Mouse (Mus musculus) heart, adult 2 months (tissue): ENCODE measurements around the gene Hist2h3b.
"Not testable (repeated sequence)": the region's sequence is repeated elsewhere in the genome, so short reads cannot be mapped to it uniquely, and the experiment has no call there.

ENCODE experiments used
- CTCF ChIP-seq: fragments of 200-600 bp; IDR thresholded peaks from 2 replicates; pipeline ENCODE4 v1.8.1; 2022; ENCODE audit warnings: antibody characterized with exemption, mild to moderate bottlenecking, moderate library complexity
- POLR2A ChIP-seq: fragments of 200-500 bp; IDR thresholded peaks from 2 replicates; pipeline ENCODE4 v1.6.1; 2011; ENCODE audit warnings: mild to moderate bottlenecking, low read depth, low read length, control low read depth; ENCODE audit not compliant: insufficient read depth

- TF ChIP-seq CTCF, POLR2A: not testable (repeated sequence)
Measured at GRCm38 (mm10) chr3:96220131-96220764, 48.2 kb upstream of the Hist2h3b start.
